Mouse (Mus musculus) cortical plate, adult 2 months (tissue): ENCODE results near the gene 1600015I10Rik. TPM values are rescaled to one million over a fixed set of nuclear protein-coding genes. Genes with fewer than 3 reads are reported as not detected.

ENCODE experiments used
- H3K27ac ChIP-seq: fragments of 200-500 bp; 2 replicates; pipeline ENCODE4 v1.5.1; 2012; ENCODE audit warnings: low read length, control low read depth, inconsistent platforms; ENCODE audit not compliant: insufficient read depth
- H3K4me1 ChIP-seq: fragments of 200-500 bp; 2 replicates; pipeline ENCODE4 v1.6.1; 2011; ENCODE audit warnings: low read length; ENCODE audit not compliant: control insufficient read depth, insufficient read depth
- H3K4me3 ChIP-seq: fragments of 200-500 bp; 2 replicates; pipeline ENCODE4 v1.5.1; 2011; ENCODE audit warnings: mild to moderate bottlenecking, low read length, control low read depth; ENCODE audit not compliant: insufficient read depth
- CTCF ChIP-seq: fragments of 200-500 bp; IDR thresholded peaks from 2 replicates; pipeline ENCODE4 v1.5.1; 2011; ENCODE audit warnings: mild to moderate bottlenecking, control low read depth, low read length; ENCODE audit not compliant: insufficient read depth; ENCODE audit errors: extremely low read depth
- POLR2A ChIP-seq: fragments of 200-500 bp; IDR thresholded peaks from 2 replicates; pipeline ENCODE4 v1.6.1; 2011; ENCODE audit warnings: mild to moderate bottlenecking, low read length, control low read depth; ENCODE audit not compliant: insufficient read depth; ENCODE audit errors: extremely low read depth
- polyA plus RNA-seq: library from polyadenylated mRNA; depleted of rRNA; stranded (reverse); fragments of >200 nt; gene quantifications from 2 replicates; pipeline ENCODE4 v1.2.3, GENCODE M21; 2012

Gene 1600015I10Rik
- polyA plus RNA-seq, 1 experiment = not detected

DNA sequence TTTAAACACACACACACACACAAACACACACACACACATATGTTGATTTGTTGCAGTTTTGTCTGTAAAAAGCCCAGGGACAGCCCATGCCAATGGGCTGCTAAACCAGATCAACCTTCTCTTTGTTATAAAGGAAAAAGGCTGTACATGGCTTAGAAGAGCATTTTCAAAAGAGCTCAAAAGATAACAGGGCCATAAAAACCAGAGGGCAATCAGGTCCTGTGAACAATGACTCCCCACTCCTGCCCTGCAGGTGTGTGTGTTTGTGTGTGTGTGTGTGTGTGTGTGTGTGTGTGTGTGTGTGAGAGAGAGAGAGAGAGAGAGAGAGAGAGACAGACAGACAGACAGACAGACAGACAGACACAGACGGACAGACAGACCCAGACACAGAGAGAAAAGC, 20.5 kb upstream of the 1600015I10Rik start:
- Histone ChIP-seq H3K4me1 (no peaks in the 10 kb centered on the region), H3K27ac (no peak overlapping the region), H3K4me3 (no peak overlapping the region)
- TF ChIP-seq CTCF (no peak), POLR2A (no peak)

DNA sequence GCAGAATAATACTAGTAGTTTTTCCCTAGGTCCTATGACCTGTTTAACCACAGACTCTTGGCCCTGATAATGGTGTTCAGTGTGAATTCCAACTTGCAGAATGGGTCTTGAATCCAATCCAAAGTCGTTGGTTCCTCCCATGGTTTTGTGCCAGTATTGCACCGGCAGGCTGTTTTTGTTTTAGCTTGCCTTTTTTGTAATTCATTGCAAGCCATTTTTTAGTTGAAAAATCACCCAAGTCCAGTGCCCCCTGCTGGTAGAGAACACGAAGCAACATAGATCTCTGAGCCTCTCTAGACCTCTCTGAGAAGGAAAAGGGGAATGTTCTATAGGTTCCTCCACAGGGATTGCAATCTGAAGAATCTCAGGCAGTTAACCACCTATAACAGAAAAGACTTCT, 17.7 kb upstream of the 1600015I10Rik start:
- TF ChIP-seq CTCF (0 out of 2 replicates have a peak, but pooled peaks have one; percentile 8), POLR2A (no peak)
- H3K27ac ChIP-seq = no peak overlapping the region
- no peak overlapping the region for H3K4me3 ChIP-seq
- no peaks in the 10 kb centered on the region for H3K4me1 ChIP-seq

GRCm38 (mm10) chr6:48913587-48913986, 16.1 kb upstream of the 1600015I10Rik start:
- no peak overlapping the region for H3K4me3 ChIP-seq
- H3K4me1 ChIP-seq = no peaks in the 10 kb centered on the region
- H3K27ac ChIP-seq = no peak overlapping the region
- TF ChIP-seq CTCF (no peak), POLR2A (no peak)

DNA sequence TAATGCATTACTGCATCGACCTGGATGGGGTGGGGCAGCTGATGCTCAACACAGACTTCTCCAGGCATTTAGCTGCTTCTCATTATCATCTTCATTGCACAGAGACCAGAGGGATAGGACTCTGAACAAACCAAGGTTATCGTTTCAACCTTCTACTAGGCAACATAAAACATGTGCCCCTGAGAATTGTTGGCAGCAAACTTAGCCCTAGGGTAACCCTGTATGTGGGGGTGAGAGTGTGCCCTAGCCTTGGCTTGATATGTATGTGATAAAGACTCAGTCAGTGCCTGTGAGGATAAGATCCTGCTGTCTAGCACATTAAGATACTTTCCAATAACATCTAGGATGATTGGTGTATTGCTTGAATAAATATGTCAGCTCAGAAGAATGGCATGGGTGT, 19.9 kb downstream of the 1600015I10Rik start:
- Histone ChIP-seq H3K4me3 (no peak overlapping the region), H3K27ac (no peak overlapping the region), H3K4me1 (no peaks in the 10 kb centered on the region)
- TF ChIP-seq POLR2A (no peak), CTCF (no peak)

- H3K4me3 ChIP-seq = no peak overlapping the region
- no peak for TF ChIP-seq CTCF
- TF ChIP-seq POLR2A = no peak
- H3K4me1 ChIP-seq = no peaks in the 10 kb centered on the region
- no peak overlapping the region for H3K27ac ChIP-seq
Measured at GRCm38 (mm10) chr6:48950676-48951075, 21.0 kb downstream of the 1600015I10Rik start.

DNA sequence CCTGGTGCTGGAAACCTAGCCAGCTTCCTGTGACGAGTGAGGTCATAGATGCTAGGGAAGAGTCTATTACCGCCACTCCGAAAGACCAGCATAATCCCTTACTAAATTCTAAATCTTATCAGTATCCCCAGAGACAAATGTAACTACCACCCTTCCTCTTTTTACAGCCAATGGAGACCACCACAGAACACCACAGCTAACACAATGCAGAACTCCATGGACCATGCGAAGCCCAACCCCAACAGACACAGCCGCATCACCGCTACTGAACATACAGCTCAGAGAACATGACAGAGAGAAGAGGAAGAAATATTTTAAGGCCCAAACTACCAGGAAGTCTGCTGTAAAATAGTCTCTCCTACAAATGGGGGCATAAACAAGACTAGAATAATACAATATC, 21.9 kb downstream of the 1600015I10Rik start:
- Histone ChIP-seq H3K4me1 (no peaks in the 10 kb centered on the region), H3K4me3 (no peak overlapping the region), H3K27ac (no peak overlapping the region)
- TF ChIP-seq CTCF (no peak), POLR2A (no peak)

GRCm38 (mm10) chr6:48953220-48953619, 23.5 kb downstream of the 1600015I10Rik start:
- no peaks in the 10 kb centered on the region for H3K4me1 ChIP-seq
- TF ChIP-seq POLR2A (no peak), CTCF (no peak)
- H3K27ac ChIP-seq = no peak overlapping the region
- no peak overlapping the region for H3K4me3 ChIP-seq

GRCm38 (mm10) chr6:48954211-48954610, 24.5 kb downstream of the 1600015I10Rik start:
- H3K4me1 ChIP-seq = no peaks in the 10 kb centered on the region
- TF ChIP-seq POLR2A (no peak), CTCF (no peak)
- H3K4me3 ChIP-seq = no peak overlapping the region
- H3K27ac ChIP-seq = no peak overlapping the region

DNA sequence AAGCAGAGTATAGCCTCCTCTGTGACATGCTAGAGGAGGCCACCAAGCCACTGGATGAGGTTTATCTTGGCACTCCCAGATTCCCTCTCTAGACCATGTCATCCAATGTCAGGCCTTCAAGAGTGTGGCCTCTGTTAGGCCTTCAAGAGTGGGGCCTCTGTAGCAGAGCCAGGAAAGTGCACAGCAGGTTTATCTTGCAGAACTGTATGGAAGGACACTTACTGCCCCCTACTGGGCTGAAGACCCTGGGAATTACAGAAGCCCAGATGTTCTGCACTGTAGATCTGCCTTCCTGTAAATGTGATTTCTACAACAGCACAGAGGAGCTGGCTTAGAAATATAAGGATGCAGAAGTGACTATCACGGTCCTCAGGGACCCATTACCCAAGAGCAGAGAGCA, 25.3 kb downstream of the 1600015I10Rik start:
- Histone ChIP-seq H3K4me1 (no peaks in the 10 kb centered on the region), H3K27ac (no peak overlapping the region), H3K4me3 (no peak overlapping the region)
- TF ChIP-seq POLR2A (no peak), CTCF (peak; percentile 75)

DNA sequence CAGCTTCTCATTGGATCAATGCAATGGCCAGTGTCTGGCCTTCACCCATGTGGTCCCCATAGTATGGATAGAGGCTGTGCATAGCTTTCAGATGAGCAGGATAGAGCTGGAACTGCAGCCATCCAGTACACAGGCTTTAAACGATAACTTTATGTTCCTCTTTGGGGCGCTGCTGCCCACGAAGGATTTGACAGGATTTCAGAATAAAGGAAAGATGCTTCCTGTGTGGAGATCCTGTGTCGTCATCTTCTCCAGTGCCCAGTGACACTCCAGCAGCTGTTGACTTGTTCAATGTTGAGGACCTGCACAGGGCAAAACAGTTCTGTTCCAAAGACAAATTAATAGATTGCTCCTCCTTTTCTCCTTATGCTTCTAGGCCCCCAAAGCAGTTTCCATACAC, 27.1 kb downstream of the 1600015I10Rik start:
- no peak overlapping the region for H3K4me3 ChIP-seq
- no peak overlapping the region for H3K27ac ChIP-seq
- H3K4me1 ChIP-seq = no peaks in the 10 kb centered on the region
- TF ChIP-seq POLR2A (no peak), CTCF (no peak)
